Mouse (Mus musculus): ENCODE results near the gene Hhipl1.

DNA sequence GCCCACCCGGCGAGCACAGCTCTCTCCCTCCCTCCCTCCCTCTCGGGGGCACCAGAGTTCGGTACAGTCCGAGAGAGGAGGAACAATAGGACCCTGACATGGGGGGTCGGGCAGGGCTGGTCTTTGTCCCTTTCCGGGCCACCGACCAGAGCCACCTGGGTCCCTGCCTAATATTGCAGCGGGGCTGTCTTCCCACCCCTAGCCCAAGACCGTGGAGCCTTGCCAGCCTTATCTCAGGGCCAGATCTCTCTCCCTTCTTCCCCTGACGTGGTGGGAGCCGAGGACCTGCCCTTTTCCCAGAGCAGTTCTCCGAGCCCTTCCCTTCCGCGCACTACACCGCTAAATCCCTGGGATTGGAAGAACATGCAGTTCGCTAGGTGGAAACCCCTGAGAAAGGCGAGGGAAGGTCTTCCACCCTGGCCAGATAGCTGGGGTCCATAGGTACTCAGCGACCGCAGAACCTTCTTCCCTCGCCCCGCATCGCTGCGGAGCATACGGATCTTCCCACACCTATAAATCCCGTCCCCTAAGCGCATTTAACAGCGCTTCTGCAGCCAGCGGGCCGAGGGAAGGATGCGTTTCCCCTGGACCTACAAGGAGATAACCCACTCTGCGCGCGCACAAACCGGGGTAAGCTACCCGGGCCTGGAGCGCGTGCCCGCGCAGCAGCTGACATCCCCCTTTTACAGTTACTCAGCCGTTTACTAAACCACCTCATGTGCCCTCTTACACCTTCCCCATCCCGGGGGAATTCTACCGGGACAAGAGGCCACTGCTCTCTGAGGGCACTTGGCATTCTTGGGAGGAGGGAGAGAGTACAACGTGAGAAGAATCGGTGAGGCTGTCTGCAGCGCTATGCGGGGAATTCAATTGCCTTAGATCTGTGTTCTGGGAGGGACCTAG, 29.9 kb upstream of the Hhipl1 start:
- TF ChIP-seq POLR2A (IDR thresholded peaks at IDR 0.05; ENCODE audit: control insufficient read depth, low read depth, low read length), result peak; percentile 49
- TF ChIP-seq CTCF (IDR thresholded peaks at IDR 0.05; ENCODE audit: control insufficient read depth, insufficient read depth, insufficient replicate concordance, low read depth, low read length), result no peak
